Mouse (Mus musculus): Measurements from ENCODE around the gene Lima1. TPM values are rescaled to one million over a fixed set of nuclear protein-coding genes. Genes with fewer than 3 reads are reported as not detected.

Lima1 gene
- total RNA-seq, 2 experiments from 2014 or later = 11.6 to 12.4 TPM

DNA sequence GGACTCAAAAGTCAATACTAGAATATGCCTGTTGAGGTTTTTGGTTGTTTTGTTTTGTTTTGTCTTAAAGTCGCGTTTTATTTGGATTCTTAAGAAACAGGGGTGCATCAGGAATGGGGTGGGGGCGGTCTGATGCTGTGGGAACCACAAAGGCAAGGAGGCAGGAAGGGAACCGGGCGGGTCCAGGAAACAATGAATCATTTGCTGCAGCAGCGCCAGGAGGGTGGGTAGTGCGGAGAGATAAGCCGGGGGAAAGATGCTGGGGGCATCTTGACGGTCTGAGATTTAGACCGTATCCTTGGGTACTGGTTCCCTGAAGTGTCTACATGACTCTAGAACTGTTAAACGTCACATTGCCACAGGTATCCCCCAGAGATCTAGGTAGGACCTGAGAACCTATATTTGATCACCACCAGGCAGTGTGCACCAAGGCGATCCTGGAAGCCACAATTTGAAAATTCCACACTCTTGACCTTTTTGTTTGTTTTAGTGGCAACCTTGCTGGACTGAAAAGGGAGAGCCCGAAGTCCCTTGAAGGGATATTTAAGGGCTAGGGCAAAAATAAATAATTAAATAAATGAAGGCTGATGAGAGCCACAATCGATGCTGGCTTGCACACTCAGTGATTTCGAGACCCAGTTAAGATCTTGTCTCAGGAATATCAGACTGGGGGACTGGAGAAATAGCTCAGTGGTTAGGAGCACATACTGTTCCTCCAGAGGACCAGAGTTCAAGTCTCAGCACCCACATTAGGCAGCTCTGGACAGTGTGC lies 8.6 kb downstream of the Lima1 start:
- no peak for DNase-seq

DNA sequence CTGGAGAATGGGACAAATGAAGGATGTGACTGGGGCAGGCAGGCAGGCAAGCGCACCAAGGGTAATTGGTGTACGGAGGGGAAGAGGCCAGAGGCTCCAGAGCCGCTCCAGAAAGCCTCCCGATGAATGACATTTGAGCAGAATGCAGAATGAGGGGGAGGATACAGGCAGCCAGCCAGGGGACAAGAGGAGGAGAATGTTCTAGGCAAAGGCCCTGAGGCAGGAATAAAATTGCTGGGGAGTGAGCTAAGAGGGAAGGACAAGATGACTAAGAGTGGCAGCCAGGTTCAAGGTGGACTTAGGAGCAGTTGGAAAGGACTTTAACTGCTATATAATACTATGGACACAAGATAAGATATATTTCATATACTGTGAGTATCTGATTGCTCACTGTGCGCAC lies 9.3 kb downstream of the Lima1 start:
- peak; percentile 14 to 21 for DNase-seq

DNA sequence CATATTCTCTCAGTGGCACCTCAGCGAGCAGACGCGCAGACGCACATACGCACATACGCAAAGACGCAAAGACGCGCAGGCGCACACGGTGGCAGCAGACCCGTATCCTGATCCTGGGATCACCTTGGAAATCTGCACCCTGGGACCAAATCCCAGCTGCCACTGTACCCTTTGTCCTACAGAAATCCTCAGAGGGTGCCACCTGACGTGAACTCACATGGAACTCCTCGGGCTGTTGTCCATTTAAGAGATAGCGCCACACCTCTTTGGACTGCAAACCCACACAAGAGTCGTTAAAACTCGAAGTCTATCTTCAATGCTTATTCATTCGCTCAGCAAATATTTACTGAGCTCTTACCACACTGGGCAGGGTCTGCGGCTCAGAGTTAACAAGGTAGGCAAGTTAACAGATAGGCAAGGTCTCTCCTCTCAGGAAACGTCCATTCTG lies 9.7 kb downstream of the Lima1 start:
- no peak for DNase-seq

DNA sequence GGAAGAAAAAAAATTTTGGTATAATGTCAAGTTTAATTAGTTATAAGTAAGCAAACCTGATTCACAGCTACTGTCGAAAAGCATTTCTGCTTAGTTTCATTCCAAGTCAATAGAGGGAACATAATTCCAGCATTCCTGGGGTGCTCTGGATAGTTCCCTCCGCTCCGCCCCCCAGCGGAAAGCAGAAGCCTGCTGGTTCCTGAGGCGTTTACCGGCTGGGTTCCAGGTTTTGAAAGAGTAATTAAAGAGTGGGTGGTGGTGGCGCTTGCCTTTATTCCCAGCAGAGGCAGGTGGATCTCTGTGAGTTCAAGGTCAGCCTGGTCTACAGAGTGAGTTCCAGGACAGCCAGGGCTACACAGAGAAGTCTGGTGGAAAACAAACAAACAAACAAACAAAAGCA lies 10.2 kb downstream of the Lima1 start:
- DNase-seq = no peak

DNA sequence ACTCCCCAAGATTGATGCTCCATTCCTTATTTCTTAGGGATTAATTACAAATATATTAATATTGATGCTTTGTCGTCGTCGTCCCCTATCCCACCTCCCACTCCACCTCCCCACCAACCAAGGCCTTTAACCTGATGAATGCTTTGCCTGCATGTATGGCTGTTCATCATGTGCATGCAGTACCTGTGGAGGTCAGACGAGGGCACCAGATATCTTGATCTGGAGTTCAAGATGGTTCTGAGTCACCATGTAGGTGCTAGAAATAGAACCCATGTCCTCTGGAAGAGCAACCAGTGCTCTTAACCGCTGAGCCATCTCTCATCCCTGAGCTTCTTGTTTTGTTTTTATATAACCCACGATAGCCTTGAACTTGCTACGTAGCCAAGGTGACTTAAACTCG lies 11.5 kb downstream of the Lima1 start:
- no peak for DNase-seq

DNA sequence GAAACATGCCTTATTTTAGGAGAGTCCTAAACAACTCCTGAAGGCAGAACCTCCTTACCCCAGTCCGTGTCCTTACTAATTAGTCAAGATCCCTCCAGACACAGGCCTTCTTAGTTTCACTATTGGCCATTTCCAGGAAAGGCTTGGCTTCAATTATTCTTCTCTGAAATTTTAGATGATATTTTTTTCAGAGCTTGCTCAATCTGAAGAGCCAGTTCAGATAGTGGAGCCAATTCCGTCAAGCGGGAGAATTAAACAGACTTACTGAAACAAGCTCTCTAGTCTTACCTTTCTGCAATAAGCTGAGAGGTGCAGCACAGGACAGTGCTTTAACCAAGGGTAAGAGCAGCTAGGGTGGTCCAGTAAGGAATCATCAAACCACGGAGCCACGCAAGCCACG lies 11.9 kb downstream of the Lima1 start:
- DNase-seq = no peak

DNA sequence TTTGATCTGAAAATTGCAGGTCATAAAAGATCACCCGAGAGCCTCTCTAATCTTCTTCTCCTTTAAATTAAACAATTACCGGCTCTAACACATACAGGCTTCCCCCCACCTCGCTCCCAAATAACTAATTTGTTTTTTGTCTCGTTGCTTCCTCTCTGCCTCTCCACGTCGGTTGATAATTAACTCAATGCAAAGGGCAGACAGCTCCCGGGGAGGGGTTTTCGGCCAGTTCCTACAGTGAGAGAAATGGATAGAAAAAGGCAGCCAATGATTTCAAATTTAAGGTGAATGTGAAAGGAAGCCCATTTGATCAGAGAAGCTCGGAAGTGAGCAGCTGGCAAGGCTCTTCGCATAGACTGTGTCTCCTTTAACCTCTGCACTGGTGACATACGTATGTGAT lies 12.8 kb downstream of the Lima1 start:
- DNase-seq = no peak

DNA sequence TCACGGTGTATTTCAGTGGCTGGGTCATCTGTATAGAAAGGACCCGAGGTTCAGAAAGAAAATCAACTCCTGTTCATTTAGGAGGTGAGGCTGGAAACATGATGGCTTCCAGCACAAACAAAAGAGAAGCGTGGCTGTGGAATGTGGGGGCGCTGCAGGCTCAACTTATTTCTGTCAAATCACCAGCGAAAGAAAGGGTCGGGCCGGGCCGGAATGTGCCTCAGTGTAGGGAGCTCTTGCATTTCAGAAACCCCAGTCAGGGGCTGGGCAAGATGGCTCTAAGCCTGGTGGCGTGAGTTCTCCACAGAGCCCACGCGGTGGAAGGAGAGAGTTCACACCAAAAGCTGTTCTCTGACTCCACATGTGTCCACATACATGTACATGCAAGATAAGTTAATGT lies 13.3 kb downstream of the Lima1 start:
- DNase-seq = no peak

DNA sequence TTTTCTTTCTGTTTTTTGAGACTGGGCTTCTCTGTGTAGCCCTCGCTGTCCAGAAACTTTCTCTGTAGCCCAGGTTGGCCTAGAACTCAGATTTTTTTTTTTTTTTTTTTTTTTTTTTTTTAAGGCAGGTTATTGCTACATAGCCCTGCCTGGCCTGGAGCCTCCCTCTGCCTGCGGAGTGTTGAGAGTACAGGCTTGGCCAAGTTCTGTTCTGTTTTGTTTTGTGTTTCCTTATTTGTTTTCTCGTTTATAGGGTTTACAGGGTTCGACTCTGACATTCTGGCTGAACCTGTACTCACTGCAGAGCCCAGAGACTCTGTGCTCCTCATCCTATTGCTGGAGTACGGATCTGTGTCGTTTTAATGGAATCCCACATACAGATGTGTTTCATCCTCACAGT lies 13.7 kb downstream of the Lima1 start:
- no peak for DNase-seq

DNA sequence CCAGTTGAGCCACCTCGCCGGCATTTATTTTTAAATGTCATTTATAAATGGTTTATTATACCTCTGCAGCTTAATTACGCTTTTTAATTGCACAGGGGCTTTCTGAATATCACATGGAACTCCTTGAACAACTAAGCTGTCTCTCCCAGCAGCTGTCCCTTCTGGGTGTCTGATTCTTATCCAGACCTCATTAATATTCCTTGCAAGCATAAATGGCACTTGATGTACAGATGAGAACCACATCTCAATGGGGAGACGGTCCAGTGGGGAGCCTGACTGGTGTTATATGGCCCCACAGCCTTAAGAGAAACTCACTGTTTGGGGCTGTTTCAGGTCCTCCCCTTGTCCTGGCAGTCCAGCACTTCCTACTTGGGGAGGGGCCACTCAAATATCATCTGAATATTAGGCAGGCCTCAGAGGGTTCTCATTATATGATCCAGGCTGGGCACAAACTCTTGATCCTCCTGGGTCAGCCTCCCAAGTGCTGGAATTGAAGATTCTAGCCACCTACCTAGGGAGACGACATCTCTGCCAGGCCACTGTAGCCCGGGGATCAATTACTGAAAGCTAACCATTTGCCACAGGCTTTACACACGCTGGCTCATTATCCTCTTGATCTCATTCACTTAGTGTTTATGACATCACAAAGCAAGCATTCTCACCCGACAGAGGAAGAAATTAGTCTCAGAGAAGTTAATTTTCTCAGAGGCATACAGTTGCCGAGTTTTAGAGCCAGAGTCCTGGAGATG lies 15.4 kb downstream of the Lima1 start:
- no peak for DNase-seq

DNA sequence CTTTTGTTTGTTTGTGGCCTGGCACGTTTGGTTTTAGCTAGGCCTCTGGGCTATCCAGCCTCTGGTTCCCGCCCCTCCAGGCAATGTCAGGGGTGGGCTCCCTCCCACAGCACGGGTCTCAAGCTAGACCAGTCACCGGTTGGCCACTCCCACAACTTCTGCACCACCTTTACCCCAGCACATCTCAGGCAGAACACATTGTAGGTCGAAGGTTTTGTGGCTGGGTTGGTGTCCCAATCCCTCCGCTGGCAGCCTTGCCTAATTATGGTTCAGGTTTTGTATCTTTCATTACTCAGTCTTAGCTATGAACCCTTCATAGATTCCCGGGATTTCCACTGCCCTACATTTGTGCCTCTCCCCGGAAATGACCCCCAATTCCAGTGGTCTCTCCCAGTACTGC lies 17.8 kb downstream of the Lima1 start:
- no peak for DNase-seq

DNA sequence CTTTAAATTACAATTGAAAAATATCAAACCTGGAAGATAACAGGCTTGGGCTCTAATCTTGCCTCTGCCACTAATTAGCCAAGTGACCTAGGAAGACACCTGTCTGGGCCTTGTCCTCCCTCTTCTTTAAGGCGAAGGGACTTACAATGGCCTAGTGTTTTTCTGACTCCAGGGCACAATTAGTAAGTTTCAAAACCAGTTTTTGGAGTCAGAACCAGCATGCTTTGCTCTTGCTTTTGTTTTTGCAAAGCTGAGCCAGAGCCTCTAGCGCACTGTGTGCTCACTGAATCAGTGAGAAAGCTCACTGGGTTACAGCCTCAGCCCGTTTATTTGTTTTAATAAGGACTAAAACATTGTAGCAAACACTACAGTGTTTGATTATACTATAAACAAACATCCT lies 20.1 kb downstream of the Lima1 start:
- no peak for DNase-seq

DNA sequence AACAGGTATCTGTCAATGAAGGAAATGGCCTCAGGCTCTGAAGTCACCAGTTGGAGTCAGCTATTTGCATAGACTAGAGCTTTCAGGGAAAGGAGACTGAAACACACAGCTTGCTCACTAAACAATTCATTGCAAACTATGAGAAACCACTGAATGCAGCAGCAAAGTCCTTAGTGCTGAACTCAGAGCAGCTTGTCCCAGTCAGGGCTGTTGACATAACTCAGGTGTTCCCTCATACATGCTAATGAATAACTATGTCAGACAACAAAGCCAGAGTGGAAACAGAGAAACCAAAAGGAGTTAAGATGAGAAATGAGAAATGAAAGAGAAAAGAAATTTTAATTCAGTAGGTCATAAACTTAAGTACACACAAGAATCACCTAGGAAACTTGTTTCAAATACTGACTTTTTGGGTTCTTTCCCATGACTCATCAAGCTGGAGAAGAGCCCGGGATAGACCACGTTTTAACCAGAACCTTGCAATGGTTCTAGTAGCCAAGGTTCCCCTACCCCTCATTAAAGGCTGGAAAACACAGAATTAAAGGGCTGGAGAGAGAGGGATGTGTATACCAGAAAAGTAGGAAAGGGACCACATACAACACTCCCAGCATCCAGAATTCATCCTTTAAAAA lies 22.5 kb downstream of the Lima1 start:
- no peak for DNase-seq

DNA sequence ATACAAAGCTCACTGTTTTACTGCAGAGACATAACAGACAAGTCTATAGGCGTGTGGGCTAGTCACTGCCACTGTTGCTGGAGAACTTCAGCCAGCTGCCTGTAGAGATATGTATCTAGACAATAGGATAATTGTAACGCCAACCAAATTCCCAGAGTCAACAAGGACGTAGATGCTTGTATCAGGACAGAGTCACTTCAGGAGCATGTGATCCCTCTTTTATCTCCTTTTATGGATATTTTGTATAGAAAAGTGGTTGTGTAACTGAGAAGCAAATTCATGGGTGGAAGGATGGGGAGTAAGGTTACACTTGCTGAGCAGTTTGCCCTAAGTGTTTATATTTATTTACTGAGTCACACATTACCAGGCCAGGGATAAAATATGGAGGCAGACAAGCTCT lies 25.0 kb downstream of the Lima1 start:
- no peak for DNase-seq

DNA sequence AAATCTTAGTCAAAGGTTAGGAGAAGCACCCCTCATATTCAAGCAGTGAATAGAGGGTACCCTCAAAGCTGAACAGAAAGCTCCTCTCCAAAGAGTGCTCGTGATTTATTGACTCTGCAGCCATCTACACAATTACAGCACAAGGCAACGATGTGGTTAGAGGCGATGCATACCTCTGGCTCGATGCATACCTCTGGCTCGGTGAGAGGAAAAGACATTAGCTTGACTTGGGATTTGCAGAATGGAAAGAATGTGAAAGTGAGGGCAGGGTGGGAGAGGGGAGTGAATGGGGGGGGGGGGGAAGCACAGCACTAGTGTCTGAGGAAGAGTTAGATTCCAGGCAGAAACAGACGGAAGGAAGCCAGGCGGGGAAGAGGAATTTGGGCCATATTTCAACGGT lies 27.3 kb downstream of the Lima1 start:
- DNase-seq = no peak

DNA sequence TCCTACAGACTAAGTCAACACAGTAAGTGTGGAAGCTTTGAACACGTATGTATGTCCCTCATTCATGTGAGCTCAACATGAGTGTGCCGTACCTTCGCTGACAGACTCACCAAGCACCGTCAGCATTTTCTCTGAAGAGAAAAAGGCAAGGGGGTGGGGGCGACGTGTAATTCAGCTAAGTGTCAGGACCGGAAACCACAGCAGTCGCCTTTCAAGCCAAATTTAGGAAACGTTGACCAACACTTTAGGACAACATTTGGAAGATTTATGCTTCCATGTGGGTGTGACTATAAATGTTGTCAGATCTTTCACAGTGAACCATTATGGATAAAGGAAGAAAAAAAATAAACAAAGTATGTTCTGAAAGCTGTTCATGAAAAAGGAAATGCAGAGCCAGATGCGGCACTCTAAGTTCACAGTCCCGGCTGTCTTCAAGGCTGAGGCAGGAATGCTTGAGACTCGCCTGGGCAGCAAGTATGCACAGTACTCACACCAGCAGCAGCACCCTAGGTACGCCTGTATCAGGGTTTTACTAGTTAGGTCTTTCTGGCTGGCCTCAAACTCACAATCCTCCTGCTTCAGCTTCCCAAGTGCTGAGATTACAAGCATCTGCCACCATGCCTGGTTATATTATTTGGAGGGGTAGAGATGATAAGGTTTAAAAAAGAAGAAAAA lies 27.9 kb downstream of the Lima1 start:
- no peak for DNase-seq

DNA sequence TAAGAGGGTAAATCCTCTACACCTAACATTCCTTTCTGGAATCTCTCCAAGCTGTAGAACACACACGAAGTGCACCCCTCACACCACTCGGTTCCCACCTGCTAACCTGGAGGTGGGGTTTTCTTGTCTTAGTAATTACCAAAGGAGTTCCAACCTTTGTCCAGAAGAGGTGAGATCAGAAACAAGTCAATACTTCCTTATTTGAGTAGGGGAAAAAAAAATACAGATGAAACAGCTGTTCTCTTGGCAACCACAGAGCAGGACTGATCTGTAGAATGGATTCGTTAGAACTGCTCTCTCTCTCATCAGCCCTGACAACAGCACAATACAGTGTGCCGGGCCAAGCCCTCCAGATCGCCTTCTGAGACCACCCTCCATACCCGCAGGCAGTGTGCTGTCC lies 28.6 kb downstream of the Lima1 start:
- no peak for DNase-seq

DNA sequence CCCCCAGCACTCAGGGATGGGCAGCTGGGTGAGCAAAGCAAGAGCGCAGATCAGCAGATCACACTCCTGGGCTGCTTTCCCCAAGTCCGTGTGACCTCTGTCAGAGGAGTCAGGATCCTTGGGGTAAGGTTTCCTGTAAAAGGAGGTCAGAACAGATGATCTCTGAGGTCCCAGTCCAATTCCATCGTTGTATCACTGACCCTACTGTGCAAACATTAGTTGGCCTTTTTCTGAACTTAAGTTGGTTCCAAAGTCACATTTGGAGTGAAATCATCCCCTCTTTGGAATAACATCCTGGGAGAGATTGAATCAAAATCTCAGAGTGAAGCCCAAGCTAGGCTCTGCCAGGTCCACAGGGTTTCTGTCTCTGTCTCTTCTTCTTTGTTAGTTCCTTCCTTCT lies 31.4 kb downstream of the Lima1 start:
- DNase-seq = no peak

DNA sequence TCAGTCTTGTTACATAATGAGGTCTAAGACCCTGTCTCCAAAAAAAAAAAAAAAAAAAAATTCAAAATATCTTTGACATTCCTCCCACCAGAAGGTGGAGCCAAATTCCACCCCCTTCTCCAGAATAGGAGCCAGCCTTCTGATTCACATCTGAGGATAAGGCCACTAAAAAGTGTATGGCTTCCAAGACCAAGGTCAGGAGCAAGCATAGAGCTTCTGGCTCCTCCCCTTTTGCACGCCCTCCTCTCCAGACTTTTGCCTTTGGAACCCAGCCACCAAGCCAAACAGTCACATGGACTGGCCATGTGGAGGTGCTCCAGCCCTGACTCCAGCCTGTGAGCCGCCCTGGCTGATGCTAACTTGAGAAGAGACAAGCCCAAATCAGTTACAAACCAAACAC lies 35.3 kb downstream of the Lima1 start:
- no peak for DNase-seq

DNA sequence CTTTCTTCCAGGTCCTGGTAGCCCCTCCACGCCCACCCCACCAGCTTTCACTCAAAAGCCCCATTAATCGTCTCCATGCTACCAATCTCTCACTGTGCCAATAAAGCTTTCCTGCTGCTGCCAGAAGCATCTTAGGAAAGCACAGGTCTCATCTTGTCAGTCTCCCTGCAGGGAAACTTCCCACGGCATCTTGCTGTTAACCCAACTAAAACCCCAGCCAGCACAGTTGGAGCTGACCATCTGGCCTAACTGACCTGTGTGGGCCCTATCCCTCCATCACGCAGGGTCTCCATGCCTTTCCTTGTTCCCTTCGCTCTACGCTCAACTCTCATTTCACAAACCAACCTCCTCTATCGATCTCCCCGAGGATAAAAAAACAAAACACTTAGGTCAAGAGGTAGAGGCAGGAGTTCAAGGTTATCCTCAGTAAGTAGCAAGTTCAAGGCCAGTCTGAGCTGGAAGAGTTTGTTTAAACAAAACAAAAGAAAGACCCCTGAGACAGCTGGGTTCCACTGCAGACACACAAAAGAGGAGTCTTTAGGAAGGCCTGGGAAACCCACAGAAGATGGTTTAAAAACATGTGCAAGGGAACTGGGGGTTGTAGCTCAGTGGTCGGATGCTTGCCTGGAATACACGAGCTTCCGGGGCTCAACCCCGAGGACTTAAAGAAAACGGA lies 36.0 kb downstream of the Lima1 start:
- DNase-seq = no peak

DNA sequence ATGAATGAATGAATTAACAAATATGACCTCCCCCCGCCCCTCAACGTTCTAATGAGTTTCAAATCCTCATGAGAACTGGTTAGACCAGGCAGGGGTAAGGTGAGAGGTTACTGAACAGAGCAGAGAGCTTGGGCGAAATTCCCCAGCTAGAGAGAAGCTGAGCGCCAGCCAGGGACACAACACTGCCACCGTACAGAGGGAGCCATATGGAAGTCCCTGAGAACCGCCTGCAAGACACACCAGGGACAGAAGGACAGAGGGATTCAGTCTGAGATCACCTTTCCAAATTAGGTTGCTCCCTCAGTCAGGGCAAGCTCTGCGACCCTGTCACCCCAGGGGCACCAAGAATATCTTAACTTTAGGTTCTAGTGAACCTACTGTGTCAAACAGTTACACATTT lies 37.7 kb downstream of the Lima1 start:
- no peak for DNase-seq

DNA sequence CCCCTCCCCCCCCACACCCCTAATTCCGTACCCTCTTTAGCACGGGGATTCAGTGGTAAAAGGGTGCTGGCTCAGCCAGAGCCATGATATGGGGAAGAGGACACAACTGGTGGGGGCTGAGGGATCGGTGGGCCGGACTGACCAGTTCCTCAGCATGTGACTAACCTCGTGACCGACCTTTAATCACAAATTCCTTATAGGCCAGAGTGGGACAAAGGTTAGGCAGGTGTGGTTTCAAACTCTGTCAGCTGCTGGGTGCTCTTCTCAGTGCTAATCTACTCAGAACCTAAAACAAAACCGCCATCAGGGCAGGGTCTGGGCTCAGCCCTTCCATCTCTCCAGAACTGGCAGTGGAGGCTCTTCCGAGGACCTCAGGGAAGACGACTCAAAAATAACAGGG lies 40.1 kb downstream of the Lima1 start:
- DNase-seq = no peak

DNA sequence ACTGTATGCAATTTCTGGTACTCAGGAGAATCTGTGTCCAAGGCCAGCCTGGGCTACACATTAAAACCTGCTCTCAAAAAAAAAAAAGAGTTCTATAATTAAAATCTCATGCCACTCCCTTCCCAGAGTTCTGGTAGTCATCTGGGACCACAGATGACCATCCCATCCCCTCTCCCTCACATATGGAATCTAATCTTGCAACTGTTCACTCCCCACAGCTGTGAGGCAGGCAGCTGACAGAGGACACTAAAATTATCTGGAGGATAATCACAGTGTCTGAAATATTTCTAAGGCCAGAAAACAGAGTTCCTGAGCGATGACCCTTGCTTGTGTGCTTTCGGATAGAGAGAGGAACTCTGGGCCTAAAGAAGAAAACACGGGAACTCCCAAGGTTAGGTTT lies 40.6 kb downstream of the Lima1 start:
- no peak for DNase-seq
